Mouse (Mus musculus): ENCODE results near the gene Rnf141. TPM values are rescaled to one million over a fixed set of nuclear protein-coding genes. Genes with fewer than 3 reads are reported as not detected.

Rnf141 gene
- polyA plus RNA-seq (2012; rRNA removed) = 20.0 and 21.4 TPM in 2 replicates

DNA sequence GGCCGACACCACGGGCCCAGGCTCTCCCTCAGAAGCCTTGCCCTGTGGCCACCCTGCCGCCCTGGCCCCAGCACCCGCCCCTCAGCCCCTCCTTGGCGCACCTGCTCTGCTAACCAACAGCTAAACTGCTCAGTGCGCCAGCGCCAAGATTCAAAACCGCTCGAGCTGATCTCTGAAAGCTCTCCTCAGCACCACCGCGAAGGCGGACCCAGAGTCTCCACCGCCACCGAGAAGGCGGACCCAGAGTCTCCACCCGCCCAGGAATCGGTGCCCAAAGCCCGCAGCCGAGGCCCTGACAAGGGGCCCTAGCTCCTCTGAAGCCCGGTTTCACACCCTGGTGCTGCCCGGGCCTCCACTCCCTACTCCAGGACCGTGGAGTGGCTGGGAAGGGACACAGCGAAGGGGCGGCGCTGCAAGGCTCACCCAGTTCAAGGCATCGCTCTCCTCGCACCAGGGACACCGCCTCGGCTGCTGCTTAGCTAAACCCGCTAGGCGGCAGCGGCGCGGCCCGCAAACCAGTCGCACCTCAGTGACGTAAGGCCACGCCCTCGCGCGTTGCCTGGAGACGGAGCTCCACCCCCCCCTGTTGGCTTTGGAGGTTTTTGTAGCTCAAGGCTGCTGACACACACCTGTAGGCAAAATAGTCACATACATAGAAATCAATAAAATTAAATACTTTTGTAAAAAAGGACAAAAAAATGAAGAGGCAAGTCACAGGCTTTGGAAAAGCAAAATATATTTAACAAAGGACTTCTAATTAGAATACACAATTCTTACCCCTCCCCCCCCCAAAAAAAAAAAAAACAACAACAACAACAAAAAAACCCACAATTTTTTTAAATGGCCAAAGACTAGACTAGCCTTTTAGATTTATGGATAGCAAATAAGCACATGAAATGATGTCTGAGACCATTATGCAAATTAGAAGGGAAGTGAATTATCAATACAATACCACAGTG lies at the start of gene Rnf141:
Gene Rnf141, minus strand, starts transcription at position 542 of the 959 bp plus-strand sequence.

DNA sequence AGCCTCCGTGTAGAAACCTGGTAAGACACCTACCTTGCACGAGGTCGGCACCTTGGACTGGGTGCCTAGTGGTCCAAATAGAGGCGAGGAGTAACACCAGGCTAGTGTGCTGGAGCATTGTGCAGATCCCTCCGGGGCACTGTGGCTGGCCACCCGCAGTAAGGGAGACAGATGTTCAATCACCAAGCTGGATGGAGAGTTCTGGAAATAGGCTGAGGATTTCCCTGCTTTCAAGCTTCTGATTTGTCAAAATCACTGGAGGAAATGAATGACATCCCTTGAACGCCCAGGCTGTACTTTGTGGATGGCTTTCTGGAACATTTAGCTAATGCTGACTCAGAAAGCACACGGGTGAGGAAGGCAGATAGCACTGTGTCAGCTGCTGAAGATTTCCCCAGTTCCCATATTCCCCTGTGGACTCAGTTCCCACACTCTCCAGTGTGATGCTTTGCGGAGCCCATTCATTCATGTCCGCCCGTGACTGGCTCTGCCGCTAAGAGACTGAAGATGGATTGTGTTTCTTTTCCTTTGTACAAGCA lies 18.6 kb upstream of the Rnf141 start, which contains the start of gene Lyve1:
Gene Lyve1, minus strand, starts transcription at position 489 of the 539 bp plus-strand sequence.

DNA sequence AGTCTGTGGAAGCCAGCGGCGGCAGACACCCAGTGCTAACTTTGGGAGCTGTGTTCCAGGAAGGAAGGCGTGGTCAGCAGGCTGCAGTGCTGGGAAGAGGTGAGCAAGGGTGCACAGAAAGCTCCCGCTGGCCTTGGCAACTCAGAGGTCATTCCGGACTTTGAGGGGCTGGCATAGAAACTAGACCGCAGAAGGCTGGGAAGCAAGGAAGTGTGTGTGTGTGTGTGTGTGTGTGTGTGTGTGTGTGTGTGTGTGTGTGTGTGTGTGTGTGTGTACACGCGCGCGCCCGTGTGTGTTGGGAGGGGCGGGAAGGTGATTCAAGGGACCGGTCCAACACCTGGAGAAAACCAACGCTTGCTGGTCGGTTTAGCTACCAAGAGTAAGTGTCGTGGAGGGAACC lies 76.3 kb downstream of the Rnf141 start, which contains the start of gene Ampd3:
Gene Ampd3, plus strand, starts transcription at position 206 of the 400 bp plus-strand sequence.

Other genes starting within 250 kb of the Rnf141 start
- gene Sbf2, start 229.5 kb downstream of the Rnf141 start, polyA plus RNA-seq (2012; rRNA removed) = 6.0 and 6.5 TPM in 2 replicates
- gene Adm, start 216.8 kb downstream of the Rnf141 start, polyA plus RNA-seq (2012; rRNA removed) = 2.9 and 4.6 TPM in 2 replicates
- 11.9 and 16.0 TPM in 2 replicates for gene Ampd3, start 76.3 kb downstream of the Rnf141 start, polyA plus RNA-seq (2012; rRNA removed)
- gene Lyve1, start 18.8 kb upstream of the Rnf141 start, polyA plus RNA-seq (2012; rRNA removed) = 32.5 and 35.9 TPM in 2 replicates
- gene Mrvi1, start 138.0 kb upstream of the Rnf141 start, polyA plus RNA-seq (2012; rRNA removed) = 4.4 and 5.1 TPM in 2 replicates
- gene Ctr9, start 184.5 kb upstream of the Rnf141 start, polyA plus RNA-seq (2012; rRNA removed) = 11.0 and 12.1 TPM in 2 replicates
- 116 and 120 TPM in 2 replicates for gene Eif4g2, start 238.6 kb upstream of the Rnf141 start, polyA plus RNA-seq (2012; rRNA removed)

All from liver, embryonic 18 days (tissue).